Mouse (Mus musculus) mesoderm, embryonic 11.5 days (tissue): ENCODE measurements around the gene Srgap2.
A peak's percentile ranks its signal among the peaks of the same experiment; 100 is the strongest.

Experiments
- DNase-seq: peaks from one replicate; pipeline ENCODE4 v3.0.0-alpha.2; 2012; ENCODE audit warnings: low read depth, low spot score

Srgap2 gene

GRCm38 (mm10) chr1:131417821-131418660, 109.1 kb downstream of the Srgap2 start:
- no peak for DNase-seq

GRCm38 (mm10) chr1:131417059-131417750, 109.9 kb downstream of the Srgap2 start:
- no peak for DNase-seq

- DNase-seq = no peak
Observed at GRCm38 (mm10) chr1:131403567-131403966, 123.6 kb downstream of the Srgap2 start.

GRCm38 (mm10) chr1:131400844-131401243, 126.3 kb downstream of the Srgap2 start:
- DNase-seq = no peak

- no peak for DNase-seq
Observed at GRCm38 (mm10) chr1:131398181-131398580, 129.0 kb downstream of the Srgap2 start.

GRCm38 (mm10) chr1:131384406-131384805, 142.7 kb downstream of the Srgap2 start:
- no peak for DNase-seq

GRCm38 (mm10) chr1:131382184-131382583, 145.0 kb downstream of the Srgap2 start:
- no peak for DNase-seq

GRCm38 (mm10) chr1:131380254-131380653, 146.9 kb downstream of the Srgap2 start:
- DNase-seq = no peak

- DNase-seq = no peak
Observed at GRCm38 (mm10) chr1:131378914-131379474, 148.2 kb downstream of the Srgap2 start.

GRCm38 (mm10) chr1:131378081-131378913, 148.9 kb downstream of the Srgap2 start:
- DNase-seq = peak; percentile 10

GRCm38 (mm10) chr1:131365832-131366231, 161.3 kb downstream of the Srgap2 start:
- no peak for DNase-seq

GRCm38 (mm10) chr1:131364432-131364831, 162.7 kb downstream of the Srgap2 start:
- DNase-seq = no peak

GRCm38 (mm10) chr1:131363887-131364286, 163.3 kb downstream of the Srgap2 start:
- DNase-seq = no peak

- no peak for DNase-seq
Observed at GRCm38 (mm10) chr1:131362089-131362488, 165.1 kb downstream of the Srgap2 start.

- DNase-seq = no peak
Observed at GRCm38 (mm10) chr1:131360800-131361199, 166.4 kb downstream of the Srgap2 start.

- no peak for DNase-seq
Observed at GRCm38 (mm10) chr1:131359609-131360008, 167.5 kb downstream of the Srgap2 start.

- no peak for DNase-seq
Observed at GRCm38 (mm10) chr1:131357213-131357612, 169.9 kb downstream of the Srgap2 start.

GRCm38 (mm10) chr1:131351436-131351835, 175.7 kb downstream of the Srgap2 start:
- no peak for DNase-seq

- DNase-seq = no peak
Observed at GRCm38 (mm10) chr1:131349993-131350510, 177.1 kb downstream of the Srgap2 start.

GRCm38 (mm10) chr1:131347708-131348107, 179.4 kb downstream of the Srgap2 start:
- DNase-seq = no peak

GRCm38 (mm10) chr1:131346916-131347555, 180.1 kb downstream of the Srgap2 start:
- no peak for DNase-seq
